Mouse (Mus musculus) cerebellum, postnatal 36 days (tissue): Measurements from ENCODE around the gene Sh2d6.
"Not testable (repeated sequence)": the region's sequence is repeated elsewhere in the genome, so short reads cannot be mapped to it uniquely, and the experiment has no call there.

ENCODE experiments used
- DNase-seq, 2 experiments: peaks; one replicate each; pipeline ENCODE4 v3.0.0; 2021 to 2022; ENCODE audit warnings: mixed read lengths in 2 of 2

Sh2d6 gene

GRCm38 (mm10) chr6:72534035-72534809, 12.7 kb upstream of the Sh2d6 start:
- peak; percentile 53 to 66 for DNase-seq

- DNase-seq: not testable (repeated sequence)
These were observed 12.0 kb upstream of the Sh2d6 start for GRCm38 (mm10) chr6:72533555-72533954.

GRCm38 (mm10) chr6:72532580-72532979, 11.1 kb upstream of the Sh2d6 start:
- DNase-seq: no peak

GRCm38 (mm10) chr6:72528410-72529151, 7.1 kb upstream of the Sh2d6 start:
- DNase-seq: no peak

- no peak for DNase-seq
These were observed 5.6 kb upstream of the Sh2d6 start for GRCm38 (mm10) chr6:72527070-72527469.

GRCm38 (mm10) chr6:72524160-72524559, 2.7 kb upstream of the Sh2d6 start:
- no peak for DNase-seq

GRCm38 (mm10) chr6:72523222-72523621, 1.7 kb upstream of the Sh2d6 start:
- DNase-seq: no peak

GRCm38 (mm10) chr6:72522288-72522687, 781 bp upstream of the Sh2d6 start:
- no peak for DNase-seq

- DNase-seq: no peak
These were observed 603 bp downstream of the Sh2d6 start for GRCm38 (mm10) chr6:72520904-72521303.

- no peak for DNase-seq
These were observed 1.4 kb downstream of the Sh2d6 start for GRCm38 (mm10) chr6:72519892-72520663.

- DNase-seq: no peak
These were observed 2.2 kb downstream of the Sh2d6 start for GRCm38 (mm10) chr6:72519303-72519702.

GRCm38 (mm10) chr6:72518842-72519241, 2.7 kb downstream of the Sh2d6 start:
- DNase-seq: no peak

- DNase-seq: no peak
These were observed 5.9 kb downstream of the Sh2d6 start for GRCm38 (mm10) chr6:72515644-72516043.

GRCm38 (mm10) chr6:72513071-72513440, 8.5 kb downstream of the Sh2d6 start:
- DNase-seq: no peak

GRCm38 (mm10) chr6:72512386-72513070, 9.0 kb downstream of the Sh2d6 start:
- DNase-seq: peak; percentile 77 to 80

- no peak for DNase-seq
These were observed 10.7 kb downstream of the Sh2d6 start for GRCm38 (mm10) chr6:72510686-72511421.

GRCm38 (mm10) chr6:72509872-72510435, 11.6 kb downstream of the Sh2d6 start:
- DNase-seq: no peak

GRCm38 (mm10) chr6:72508596-72508995, 12.9 kb downstream of the Sh2d6 start:
- DNase-seq: no peak

- no peak for DNase-seq
These were observed 15.4 kb downstream of the Sh2d6 start for GRCm38 (mm10) chr6:72506104-72506503.

- no peak for DNase-seq
These were observed 17.6 kb downstream of the Sh2d6 start for GRCm38 (mm10) chr6:72503939-72504338.

GRCm38 (mm10) chr6:72503309-72503708, 18.2 kb downstream of the Sh2d6 start:
- DNase-seq: no peak

GRCm38 (mm10) chr6:72498950-72499349, 22.6 kb downstream of the Sh2d6 start:
- DNase-seq: no peak
